Mouse (Mus musculus): ENCODE results near the gene Vps53.

- TF ChIP-seq POLR2A (IDR thresholded peaks at IDR 0.05; ENCODE audit: borderline replicate concordance, insufficient read depth, low read length) = no peak
- no peak for TF ChIP-seq CTCF (IDR thresholded peaks at IDR 0.05; ENCODE audit: borderline replicate concordance, insufficient read depth, low read depth, low read length)
Observed at GRCm38 (mm10) chr11:76110416-76110815, 69.0 kb downstream of the Vps53 start.
